Mouse (Mus musculus) forebrain, embryonic 13.5 days (tissue): ENCODE data around the gene Phyh. TPM values are rescaled to one million over a fixed set of nuclear protein-coding genes. Genes with fewer than 3 reads are reported as not detected.

Source experiments
- ATAC-seq: fragments of 200-750 bp; cut with Nextera tagmentation; 2 replicates; pipeline ENCODE4 v1.8.0; 2017
- H3K27ac ChIP-seq: fragments of 300-500 bp; sonication (generic); 2 replicates; pipeline ENCODE4 v1.5.1; 2015; ENCODE audit warnings: inconsistent platforms, mild to moderate bottlenecking, moderate library complexity
- H3K27me3 ChIP-seq: fragments of 300-500 bp; sonication (generic); 2 replicates; pipeline ENCODE4 v1.6.1; 2015; ENCODE audit warnings: mild to moderate bottlenecking, inconsistent platforms
- H3K36me3 ChIP-seq: fragments of 300-500 bp; sonication (generic); 2 replicates; pipeline ENCODE4 v1.6.1; 2015; ENCODE audit warnings: mild to moderate bottlenecking, inconsistent platforms; ENCODE audit not compliant: poor library complexity, severe bottlenecking
- H3K4me1 ChIP-seq: fragments of 300-500 bp; sonication (generic); 2 replicates; pipeline ENCODE4 v1.6.1; 2015; ENCODE audit warnings: inconsistent platforms
- H3K4me2 ChIP-seq: fragments of 300-500 bp; sonication (generic); 2 replicates; pipeline ENCODE4 v1.6.1; 2015; ENCODE audit warnings: inconsistent platforms, mild to moderate bottlenecking, moderate library complexity
- H3K4me3 ChIP-seq: fragments of 300-500 bp; sonication (generic); 2 replicates; pipeline ENCODE4 v1.5.1; 2015; ENCODE audit warnings: mild to moderate bottlenecking, inconsistent platforms
- H3K9ac ChIP-seq: fragments of 300-500 bp; sonication (generic); 2 replicates; pipeline ENCODE4 v1.6.1; 2015; ENCODE audit warnings: mild to moderate bottlenecking, inconsistent platforms
- H3K9me3 ChIP-seq: fragments of 300-500 bp; sonication (generic); replicated peaks from 2 replicates; pipeline ENCODE4 v1.6.1; 2016; ENCODE audit warnings: inconsistent platforms
- WGBS: fragments of 180-500 bp; shearing (Covaris S2); methylation state at CpG from one replicate; pipeline ENCODE4 v1.1.7; 2015; 5-methylcytosine and 5-hydroxymethylcytosine counted together
- polyA plus RNA-seq: library from polyadenylated mRNA; unstranded; fragments of >200 nt; fragmentation: Nextera tagmentation; extraction: Ambion mirVana; gene quantifications from 2 replicates; pipeline ENCODE4 v1.2.1, GENCODE M21; 2015

Gene Phyh
- polyA plus RNA-seq: 40.7 and 41.9 TPM in 2 replicates

- WGBS: 8% methylated on average over 35 of the region's 35 CpGs
- H3K27me3 ChIP-seq: no peaks in the 10 kb centered on the region
- H3K4me1 ChIP-seq: 0 out of 2 replicates have a peak, but pooled peaks cover 8% of the 10 kb centered on the region
- peak within 1 kb of the TSS; percentile 14 for H3K27ac ChIP-seq
- ATAC-seq: peak; percentile 95
- peak within 1 kb of the TSS; percentile 79 for H3K4me2 ChIP-seq
- H3K36me3 ChIP-seq: no peaks in the 10 kb centered on the region
- no peaks in the 10 kb centered on the region for H3K9me3 ChIP-seq
- peak within 1 kb of the TSS; percentile 53 for H3K4me3 ChIP-seq
- H3K9ac ChIP-seq: peak within 1 kb of the TSS; percentile 76
Measured at GRCm38 (mm10) chr2:4918860-4919739, at the start of gene Phyh. TSS of gene Phyh (plus strand) at chr2:4919019.

- ATAC-seq: no peak
- Histone ChIP-seq H3K9me3 (no peaks in the 10 kb centered on the region), H3K9ac (no peak overlapping the region), H3K4me3 (no peak overlapping the region), H3K4me1 (no peaks in the 10 kb centered on the region), H3K36me3 (no peaks in the 10 kb centered on the region), H3K27me3 (no peaks in the 10 kb centered on the region), H3K4me2 (no peak overlapping the region), H3K27ac (no peak overlapping the region)
- 77% methylated on average over 9 of the region's 9 CpGs for WGBS
Measured at GRCm38 (mm10) chr2:4872740-4873139, 46.1 kb upstream of the Phyh start.

- Histone ChIP-seq H3K9me3 (no peaks in the 10 kb centered on the region), H3K27ac (no peak overlapping the region), H3K36me3 (no peaks in the 10 kb centered on the region), H3K9ac (no peak overlapping the region), H3K4me1 (no peaks in the 10 kb centered on the region), H3K4me3 (no peak overlapping the region), H3K4me2 (no peak overlapping the region), H3K27me3 (no peaks in the 10 kb centered on the region)
- 77% methylated on average over 6 of the region's 6 CpGs for whole genome bisulfite sequencing
- no peak for ATAC-seq
Measured at GRCm38 (mm10) chr2:4873331-4873730, 45.5 kb upstream of the Phyh start.

GRCm38 (mm10) chr2:4875090-4875489, 43.7 kb upstream of the Phyh start:
- H3K4me1 ChIP-seq: peaks cover 6% of the 10 kb centered on the region; the same call in 1 of the 2 replicates
- H3K9ac ChIP-seq: no peak overlapping the region
- no peak overlapping the region for H3K4me2 ChIP-seq
- 63% methylated on average over 1 of the region's 1 CpGs for WGBS
- H3K27ac ChIP-seq: no peak overlapping the region
- H3K27me3 ChIP-seq: no peaks in the 10 kb centered on the region
- no peak for ATAC-seq
- H3K4me3 ChIP-seq: no peak overlapping the region
- H3K9me3 ChIP-seq: no peaks in the 10 kb centered on the region
- no peaks in the 10 kb centered on the region for H3K36me3 ChIP-seq

- H3K4me1 ChIP-seq: peaks cover 12% of the 10 kb centered on the region
- no peaks in the 10 kb centered on the region for H3K27me3 ChIP-seq
- H3K9ac ChIP-seq: no peak overlapping the region
- H3K4me2 ChIP-seq: no peak overlapping the region
- H3K9me3 ChIP-seq: no peaks in the 10 kb centered on the region
- no peaks in the 10 kb centered on the region for H3K36me3 ChIP-seq
- no peak overlapping the region for H3K27ac ChIP-seq
- ATAC-seq: no peak
- no peak overlapping the region for H3K4me3 ChIP-seq
- WGBS: 72% methylated on average over 3 of the region's 3 CpGs
Measured at GRCm38 (mm10) chr2:4876131-4876530, 42.7 kb upstream of the Phyh start.

- Histone ChIP-seq H3K27ac (peak overlapping the region; percentile 100), H3K4me2 (peak overlapping the region; percentile 75)
- whole genome bisulfite sequencing: 2% methylated on average over 20 of the region's 20 CpGs
Measured at GRCm38 (mm10) chr2:4880737-4881349, 38.0 kb upstream of the Phyh start.

GRCm38 (mm10) chr2:4881350-4882248, 37.2 kb upstream of the Phyh start, which contains the start of gene Sephs1:
TSS of gene Sephs1 (plus strand) at chr2:4881564.
- H3K4me2 ChIP-seq: peak within 1 kb of the TSS; percentile 75
- H3K9me3 ChIP-seq: no peaks in the 10 kb centered on the region
- peaks cover 28% of the 10 kb centered on the region for H3K4me1 ChIP-seq
- peaks cover 24% of the 10 kb centered on the region for H3K36me3 ChIP-seq
- peak; percentile 84 for ATAC-seq
- under 1% methylated on average over 72 of the region's 115 CpGs for WGBS
- H3K4me3 ChIP-seq: peak within 1 kb of the TSS; percentile 92
- H3K9ac ChIP-seq: peak within 1 kb of the TSS; percentile 98
- H3K27me3 ChIP-seq: no peaks in the 10 kb centered on the region
- peak within 1 kb of the TSS; percentile 100 for H3K27ac ChIP-seq

More at GRCm38 (mm10) chr2:4880737-4881349, 38.0 kb upstream of the Phyh start:
- Histone ChIP-seq H3K9ac (peak overlapping the region; percentile 98), H3K4me1 (peaks cover 28% of the 10 kb centered on the region), H3K4me3 (peak overlapping the region; percentile 92), H3K27me3 (no peaks in the 10 kb centered on the region), H3K36me3 (peaks cover 17% of the 10 kb centered on the region), H3K9me3 (no peaks in the 10 kb centered on the region)
- ATAC-seq: peak; percentile 31

GRCm38 (mm10) chr2:4882249-4882791, 36.5 kb upstream of the Phyh start:
- peak overlapping the region; percentile 92 for H3K4me3 ChIP-seq
- H3K36me3 ChIP-seq: peaks cover 31% of the 10 kb centered on the region
- no peaks in the 10 kb centered on the region for H3K9me3 ChIP-seq
- H3K4me1 ChIP-seq: peaks cover 28% of the 10 kb centered on the region
- peak overlapping the region; percentile 100 for H3K27ac ChIP-seq
- H3K4me2 ChIP-seq: peak overlapping the region; percentile 75
- ATAC-seq: peak; percentile 66
- peak overlapping the region; percentile 98 for H3K9ac ChIP-seq
- WGBS: 0% methylated on average over 55 of the region's 63 CpGs
- H3K27me3 ChIP-seq: no peaks in the 10 kb centered on the region

- H3K27me3 ChIP-seq: no peaks in the 10 kb centered on the region
- H3K4me1 ChIP-seq: peaks cover 28% of the 10 kb centered on the region
- peak overlapping the region; percentile 100 for H3K27ac ChIP-seq
- H3K9ac ChIP-seq: peak overlapping the region; percentile 98
- peak overlapping the region; percentile 92 for H3K4me3 ChIP-seq
- no peak for ATAC-seq
- H3K36me3 ChIP-seq: peaks cover 40% of the 10 kb centered on the region
- H3K4me2 ChIP-seq: peak overlapping the region; percentile 75
- H3K9me3 ChIP-seq: no peaks in the 10 kb centered on the region
- WGBS: 1% methylated on average over 18 of the region's 18 CpGs
Measured at GRCm38 (mm10) chr2:4883009-4883704, 35.7 kb upstream of the Phyh start.

GRCm38 (mm10) chr2:4886896-4887295, 31.9 kb upstream of the Phyh start:
- H3K9ac ChIP-seq: no peak overlapping the region
- no peak overlapping the region for H3K27ac ChIP-seq
- H3K9me3 ChIP-seq: no peaks in the 10 kb centered on the region
- ATAC-seq: no peak
- no peak overlapping the region for H3K4me2 ChIP-seq
- H3K4me1 ChIP-seq: peaks cover 16% of the 10 kb centered on the region
- H3K27me3 ChIP-seq: no peaks in the 10 kb centered on the region
- H3K36me3 ChIP-seq: peaks cover 77% of the 10 kb centered on the region
- WGBS: 91% methylated on average over 6 of the region's 6 CpGs
- H3K4me3 ChIP-seq: no peak overlapping the region

GRCm38 (mm10) chr2:4895598-4895997, 23.2 kb upstream of the Phyh start:
- no peak overlapping the region for H3K4me2 ChIP-seq
- H3K9ac ChIP-seq: no peak overlapping the region
- H3K4me3 ChIP-seq: no peak overlapping the region
- no peaks in the 10 kb centered on the region for H3K27me3 ChIP-seq
- peaks cover 89% of the 10 kb centered on the region for H3K36me3 ChIP-seq
- WGBS: 92% methylated on average over 2 of the region's 2 CpGs
- H3K4me1 ChIP-seq: no peaks in the 10 kb centered on the region
- H3K9me3 ChIP-seq: no peaks in the 10 kb centered on the region
- no peak for ATAC-seq
- no peak overlapping the region for H3K27ac ChIP-seq
